Mouse (Mus musculus): ENCODE results near the gene Tmem178b.

GRCm38 (mm10) chr6:40011066-40011465 is 138.0 kb downstream of the Tmem178b start:
- TF ChIP-seq CTCF (IDR thresholded peaks at IDR 0.05; ENCODE audit: low read depth) = no peak
- no peak for TF ChIP-seq EP300 (IDR thresholded peaks at IDR 0.05; ENCODE audit: low read depth)
